Mouse (Mus musculus) forebrain, embryonic 10.5 days (tissue): Measurements from ENCODE around the gene Tprn. TPM values are rescaled to one million over a fixed set of nuclear protein-coding genes. Genes with fewer than 3 reads are reported as not detected.

Source experiments
- DNase-seq: peaks from one replicate; pipeline ENCODE4 v3.0.0-alpha.2; 2017; ENCODE audit warnings: low spot score; ENCODE audit errors: extremely low spot score
- H3K27ac ChIP-seq: fragments of 300-500 bp; sonication (generic); 2 replicates; pipeline ENCODE4 v1.5.1; 2016; ENCODE audit warnings: mild to moderate bottlenecking
- H3K27me3 ChIP-seq: fragments of 300-500 bp; sonication (generic); 2 replicates; pipeline ENCODE4 v1.6.1; 2016; ENCODE audit warnings: mild to moderate bottlenecking; ENCODE audit not compliant: poor library complexity, severe bottlenecking
- H3K36me3 ChIP-seq: fragments of 300-500 bp; sonication (generic); replicated peaks from 2 replicates; pipeline ENCODE4 v1.6.1; 2016; ENCODE audit warnings: mild to moderate bottlenecking, moderate library complexity
- H3K4me1 ChIP-seq: fragments of 300-500 bp; sonication (generic); 2 replicates; pipeline ENCODE4 v1.6.1; 2016
- H3K4me3 ChIP-seq: fragments of 300-500 bp; sonication (generic); 2 replicates; pipeline ENCODE4 v1.5.1; 2016; ENCODE audit warnings: mild to moderate bottlenecking, moderate library complexity
- H3K9me3 ChIP-seq: fragments of 300-500 bp; sonication (generic); 2 replicates; pipeline ENCODE4 v1.6.1; 2016; ENCODE audit warnings: mild to moderate bottlenecking, moderate library complexity
- WGBS: fragments of 180-500 bp; shearing (Covaris S2); methylation state at CpG from one replicate; pipeline ENCODE4 v1.1.7; 2016; 5-methylcytosine and 5-hydroxymethylcytosine counted together
- polyA plus RNA-seq: library from polyadenylated mRNA; unstranded; fragments of >200 nt; fragmentation: Nextera tagmentation; extraction: Ambion mirVana; gene quantifications from 2 replicates; pipeline ENCODE4 v1.2.1, GENCODE M21; 2016

Gene Tprn
- polyA plus RNA-seq, 1 experiment from 2014 or later: 6.5 TPM

DNA sequence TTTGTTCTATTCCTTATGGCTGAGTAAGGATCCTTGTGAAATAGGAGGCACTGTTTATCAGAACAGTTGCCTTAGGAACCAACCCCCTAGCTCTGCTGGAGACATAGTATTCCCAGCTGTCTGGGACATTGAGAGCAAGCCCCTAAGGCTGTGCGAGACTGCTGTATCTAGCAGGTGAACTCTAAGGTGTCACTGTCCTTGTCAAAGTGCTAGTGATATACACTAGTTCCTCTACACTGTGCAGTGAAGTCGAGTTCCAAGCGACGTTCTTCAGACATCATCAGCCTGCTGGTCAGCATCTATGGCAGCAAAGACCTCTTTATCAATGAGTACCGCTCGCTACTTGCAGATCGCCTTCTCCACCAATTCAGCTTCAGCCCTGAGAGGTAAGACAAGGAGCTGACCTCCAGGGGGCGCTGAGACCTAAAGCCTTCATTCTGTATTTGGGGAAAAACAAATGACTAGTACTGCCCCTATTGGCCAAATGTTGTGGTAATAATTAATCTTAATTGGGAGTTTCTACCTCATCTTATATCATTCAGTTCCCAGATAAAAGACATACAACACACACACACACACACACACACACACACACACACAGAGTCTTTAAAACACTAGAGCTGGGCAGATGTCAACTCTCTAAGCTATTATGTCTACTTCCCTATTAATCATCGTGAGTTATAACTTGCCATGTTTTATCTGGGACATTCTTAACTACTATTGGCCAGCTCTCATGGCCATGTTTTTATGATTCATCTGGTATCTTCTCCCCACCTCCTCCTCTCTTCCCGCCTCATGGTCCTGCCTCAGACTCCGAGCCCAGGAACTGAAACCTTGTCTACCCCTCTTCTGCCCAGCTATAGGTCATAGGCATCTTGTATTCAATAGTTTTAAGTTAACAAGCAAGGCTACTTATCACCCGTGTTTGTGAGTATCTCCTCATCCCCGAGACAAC lies 16.8 kb downstream of the Tprn start:
- DNase-seq: peak; percentile 73

DNA sequence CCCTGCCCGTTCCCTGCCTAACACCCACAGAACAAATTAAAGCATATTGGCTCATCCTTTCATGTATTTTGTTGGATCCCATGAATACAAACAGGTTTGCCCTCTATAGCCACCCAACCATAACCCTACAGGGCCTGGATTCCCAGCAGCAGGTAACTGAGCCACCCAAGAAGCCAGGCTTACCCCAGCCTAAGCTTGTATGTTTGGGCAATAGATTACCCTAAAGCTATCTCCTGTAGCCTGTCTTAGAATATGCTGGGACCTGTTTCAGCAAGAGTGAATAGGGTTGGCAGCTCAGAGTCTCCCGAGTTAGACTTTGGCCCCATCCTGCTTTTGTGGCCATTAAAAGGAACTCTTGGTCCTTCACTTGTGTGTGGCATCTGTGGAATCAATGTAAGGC lies 23.1 kb downstream of the Tprn start:
- H3K27me3 ChIP-seq: peaks cover 42% of the 10 kb centered on the region
- H3K9me3 ChIP-seq: no peaks in the 10 kb centered on the region
- no peak overlapping the region for H3K27ac ChIP-seq
- H3K36me3 ChIP-seq: peaks cover 60% of the 10 kb centered on the region
- DNase-seq: no peak
- WGBS: 93% methylated on average over 2 of the region's 2 CpGs
- H3K4me1 ChIP-seq: peaks cover 11% of the 10 kb centered on the region
- H3K4me3 ChIP-seq: no peak overlapping the region

More for the DNA sequence above, 16.8 kb downstream of the Tprn start:
- Histone ChIP-seq H3K27me3 (no peaks in the 10 kb centered on the region), H3K36me3 (peaks cover 99% of the 10 kb centered on the region), H3K9me3 (no peaks in the 10 kb centered on the region), H3K4me1 (peaks cover 3% of the 10 kb centered on the region; the same call in 1 of the 2 replicates), H3K27ac (no peak overlapping the region), H3K4me3 (no peak overlapping the region)
- 60% methylated on average over 13 of the region's 13 CpGs for WGBS

DNA sequence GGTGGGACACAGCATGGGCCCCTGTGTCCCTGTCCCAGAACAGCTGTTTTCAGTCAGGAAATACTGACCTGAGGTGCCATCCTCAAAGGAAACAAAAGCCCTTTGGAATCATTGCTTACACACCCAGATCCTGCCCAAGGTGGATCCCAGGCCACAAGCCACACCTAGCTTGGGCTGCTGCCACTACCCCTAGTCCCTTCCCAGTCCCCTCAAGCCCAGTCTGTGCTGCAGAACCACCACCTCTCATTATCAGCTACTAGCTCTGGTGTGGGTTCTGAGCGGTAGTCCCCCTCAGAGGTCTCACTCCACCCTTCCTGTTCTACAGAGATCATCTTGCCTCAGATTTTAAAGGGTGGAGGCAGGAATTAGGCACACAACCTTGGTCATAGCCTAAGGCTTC lies 23.9 kb downstream of the Tprn start:
- WGBS: 88% methylated on average over 1 of the region's 1 CpGs
- H3K27ac ChIP-seq: no peak overlapping the region
- peaks cover 52% of the 10 kb centered on the region for H3K36me3 ChIP-seq
- H3K9me3 ChIP-seq: no peaks in the 10 kb centered on the region
- H3K4me3 ChIP-seq: no peak overlapping the region
- peaks cover 49% of the 10 kb centered on the region for H3K27me3 ChIP-seq
- DNase-seq: no peak
- H3K4me1 ChIP-seq: peaks cover 18% of the 10 kb centered on the region

DNA sequence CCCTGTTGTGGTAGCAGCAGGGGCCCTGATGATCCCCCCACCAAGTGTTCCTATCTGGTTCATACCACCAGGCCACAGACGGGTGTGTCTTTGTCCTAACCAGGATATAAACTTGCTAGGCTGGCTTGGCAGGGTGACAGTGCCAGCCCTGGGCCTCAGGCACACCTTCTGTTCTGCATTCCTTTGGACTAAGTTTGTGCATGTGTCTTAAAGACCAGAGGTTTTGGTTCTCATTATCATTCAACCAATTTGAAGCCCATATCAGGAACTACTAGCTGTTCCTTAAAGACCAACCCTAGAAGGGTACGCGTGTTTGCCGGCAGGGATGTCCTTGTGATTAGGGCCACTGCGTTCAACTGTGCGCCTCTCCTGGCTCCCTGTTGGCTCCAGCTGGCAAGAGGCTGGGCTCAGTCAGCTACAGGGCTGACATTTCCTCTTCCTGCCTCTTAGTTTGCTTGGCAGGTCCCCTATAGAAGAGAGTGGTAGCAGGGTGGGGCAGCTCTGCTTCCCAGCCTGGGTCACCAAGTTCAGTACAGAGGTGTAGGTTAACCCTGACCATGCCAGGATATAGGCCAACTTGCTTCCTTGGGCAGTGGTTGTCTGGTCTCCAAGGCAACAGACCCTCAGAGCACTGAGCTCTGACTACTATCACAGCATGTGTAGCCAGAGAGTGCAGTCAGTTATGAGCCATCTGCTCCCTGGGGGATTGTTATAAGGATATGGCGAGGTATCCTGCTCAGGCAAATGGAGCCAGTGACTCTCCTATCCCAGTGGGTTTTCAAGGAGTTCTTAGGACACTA lies 24.6 kb downstream of the Tprn start:
- H3K27me3 ChIP-seq: peaks cover 56% of the 10 kb centered on the region
- H3K4me3 ChIP-seq: no peak overlapping the region
- H3K4me1 ChIP-seq: peaks cover 25% of the 10 kb centered on the region
- no peak overlapping the region for H3K27ac ChIP-seq
- DNase-seq: no peak
- H3K9me3 ChIP-seq: no peaks in the 10 kb centered on the region
- WGBS: 66% methylated on average over 7 of the region's 7 CpGs
- H3K36me3 ChIP-seq: peaks cover 45% of the 10 kb centered on the region

DNA sequence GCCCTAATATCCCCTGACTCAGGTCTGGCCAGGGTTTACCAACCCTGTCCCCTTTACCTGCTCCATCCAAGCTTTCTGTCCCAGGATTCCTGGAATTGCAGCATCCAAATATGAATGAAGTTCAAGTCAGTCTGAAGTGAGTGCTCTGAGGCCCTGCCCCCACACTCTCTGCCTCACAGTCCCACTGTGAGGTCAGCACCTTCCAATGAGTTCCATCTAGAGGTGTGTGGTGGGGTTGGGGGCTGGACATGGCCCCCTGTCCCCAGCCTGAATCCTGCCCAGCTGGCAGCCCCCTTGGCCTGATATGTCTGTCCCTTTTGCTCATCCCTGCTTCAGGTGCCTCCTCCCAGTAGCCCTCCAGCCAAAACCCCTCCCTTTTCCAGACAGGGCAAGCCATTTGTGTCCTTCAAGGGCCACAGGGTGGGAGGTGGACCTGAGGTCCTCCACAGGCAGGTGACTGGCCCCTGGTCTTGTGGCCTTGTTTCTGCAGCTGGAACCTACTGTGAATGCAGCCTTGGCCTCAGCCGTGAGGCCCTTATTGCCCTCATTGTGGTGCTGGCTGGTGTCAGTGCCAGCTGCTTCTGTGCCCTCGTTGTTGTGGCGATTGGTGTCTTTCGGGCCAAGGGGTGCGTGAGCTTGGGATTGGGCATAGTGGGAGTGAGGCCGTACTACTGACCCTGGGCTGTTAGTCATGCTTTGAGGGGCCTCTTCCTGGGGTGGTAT lies 25.7 kb downstream of the Tprn start, which contains the start of gene Tmem210:
Gene Tmem210, plus strand, starts transcription at position 219 of the 723 bp plus-strand sequence.
- H3K9me3 ChIP-seq: no peaks in the 10 kb centered on the region

DNA sequence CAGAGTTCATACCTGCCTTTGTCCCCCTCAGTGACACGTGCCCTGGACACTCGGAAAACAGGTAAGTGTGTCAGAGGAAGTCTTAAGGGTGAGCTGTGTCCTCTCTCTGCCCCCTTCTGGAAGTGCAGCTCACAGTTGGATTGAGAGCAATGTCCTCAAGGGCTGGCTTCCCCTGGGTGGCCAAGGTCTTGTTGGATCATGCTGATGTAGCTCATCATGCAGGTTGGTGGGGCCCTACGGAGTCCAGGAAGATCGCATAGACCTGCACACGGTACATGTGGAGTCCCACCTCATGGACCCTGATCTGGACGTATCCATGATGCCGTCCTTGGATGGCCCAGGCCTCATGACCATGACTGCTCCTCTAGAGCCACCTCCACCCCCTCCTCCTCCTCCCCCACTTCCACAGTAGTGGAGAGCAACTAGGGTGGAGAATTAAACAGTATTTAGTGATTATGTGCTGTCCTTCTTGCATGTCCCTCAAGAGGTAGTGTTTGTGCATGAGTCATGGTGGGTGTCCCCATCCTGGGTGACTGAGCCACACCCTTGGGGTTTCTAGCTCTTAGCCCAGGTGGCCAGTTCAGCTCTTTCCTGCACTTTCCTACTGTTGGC lies 26.4 kb downstream of the Tprn start:
- peaks cover 74% of the 10 kb centered on the region for H3K27me3 ChIP-seq
- H3K4me1 ChIP-seq: peaks cover 33% of the 10 kb centered on the region
- WGBS: 84% methylated on average over 7 of the region's 7 CpGs
- DNase-seq: no peak
- H3K4me3 ChIP-seq: no peak overlapping the region
- H3K9me3 ChIP-seq: no peaks in the 10 kb centered on the region
- H3K36me3 ChIP-seq: peaks cover 27% of the 10 kb centered on the region
- no peak overlapping the region for H3K27ac ChIP-seq

More for the DNA sequence above, 25.7 kb downstream of the Tprn start, which contains the start of gene Tmem210:
- DNase-seq: no peak
- 90% methylated on average over 6 of the region's 6 CpGs for whole genome bisulfite sequencing
- H3K27ac ChIP-seq: no peak within 1 kb of the TSS
- peaks cover 35% of the 10 kb centered on the region for H3K36me3 ChIP-seq
- H3K4me3 ChIP-seq: no peak within 1 kb of the TSS
- H3K27me3 ChIP-seq: peaks cover 67% of the 10 kb centered on the region
- peaks cover 33% of the 10 kb centered on the region for H3K4me1 ChIP-seq

DNA sequence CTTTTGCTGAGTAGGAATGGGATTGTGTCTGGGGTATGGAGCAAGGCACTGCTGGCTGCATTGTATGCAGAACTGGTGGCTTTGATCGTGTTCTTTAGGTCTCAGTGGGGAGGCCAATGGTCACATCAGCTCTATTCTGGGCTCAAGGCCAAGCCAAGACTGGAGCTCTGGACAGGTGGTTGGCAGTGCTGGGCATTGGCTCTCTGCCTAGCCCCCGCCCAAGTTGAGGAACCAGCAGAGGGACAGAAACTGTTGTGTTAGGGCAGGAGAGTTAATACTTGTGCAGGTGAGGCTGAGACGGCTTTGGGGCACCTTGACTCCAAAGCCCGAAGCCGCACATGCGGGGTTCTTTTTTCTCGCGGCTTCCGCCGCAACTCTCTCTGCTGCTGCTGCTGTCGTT lies 27.2 kb downstream of the Tprn start, which contains the start of gene Lrrc26:
Gene Lrrc26, plus strand, starts transcription at position 265 of the 400 bp plus-strand sequence.
- peak within 1 kb of the TSS; percentile 25; the same call in 1 of the 2 replicates for H3K4me3 ChIP-seq
- H3K9me3 ChIP-seq: no peaks in the 10 kb centered on the region
- peaks cover 82% of the 10 kb centered on the region for H3K27me3 ChIP-seq
- peaks cover 19% of the 10 kb centered on the region for H3K36me3 ChIP-seq
- no peak within 1 kb of the TSS for H3K27ac ChIP-seq
- DNase-seq: no peak
- peaks cover 33% of the 10 kb centered on the region for H3K4me1 ChIP-seq
- WGBS: 9% methylated on average over 11 of the region's 11 CpGs

DNA sequence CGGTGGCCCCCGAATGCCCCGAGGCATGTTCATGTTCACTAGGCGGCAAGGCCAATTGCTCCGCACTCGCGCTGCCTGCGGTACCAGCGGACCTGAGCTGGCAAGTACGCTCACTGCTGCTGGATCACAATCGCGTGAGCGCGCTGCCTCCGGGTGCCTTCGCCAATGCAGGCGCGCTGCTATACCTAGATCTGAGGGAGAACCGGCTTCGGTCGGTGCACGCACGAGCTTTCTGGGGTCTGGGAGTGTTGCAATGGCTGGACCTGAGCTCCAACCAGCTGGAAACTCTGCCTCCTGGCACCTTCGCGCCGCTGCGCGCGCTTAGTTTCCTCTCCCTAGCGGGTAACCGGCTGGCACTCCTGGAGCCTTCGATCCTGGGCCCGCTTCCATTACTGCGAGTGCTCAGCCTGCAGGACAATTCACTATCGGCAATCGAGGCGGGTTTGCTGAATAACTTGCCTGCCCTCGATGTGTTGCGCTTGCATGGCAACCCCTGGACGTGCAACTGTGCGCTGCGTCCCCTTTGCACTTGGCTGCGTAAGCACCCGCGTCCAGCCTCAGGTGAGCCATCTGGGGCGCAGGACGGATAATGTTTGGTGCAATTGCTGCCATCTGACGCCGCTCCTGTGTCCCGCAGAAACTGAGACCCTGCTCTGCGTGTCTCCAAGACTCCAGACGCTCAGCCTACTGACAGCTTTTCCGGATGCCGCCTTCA lies 27.8 kb downstream of the Tprn start:
- DNase-seq: no peak
- Histone ChIP-seq H3K4me3 (peak overlapping the region; percentile 25; the same call in 1 of the 2 replicates), H3K9me3 (no peaks in the 10 kb centered on the region), H3K27me3 (peaks cover 86% of the 10 kb centered on the region), H3K36me3 (peaks cover 13% of the 10 kb centered on the region), H3K27ac (no peak overlapping the region), H3K4me1 (peaks cover 33% of the 10 kb centered on the region)
- 2% methylated on average over 54 of the region's 54 CpGs for WGBS

DNA sequence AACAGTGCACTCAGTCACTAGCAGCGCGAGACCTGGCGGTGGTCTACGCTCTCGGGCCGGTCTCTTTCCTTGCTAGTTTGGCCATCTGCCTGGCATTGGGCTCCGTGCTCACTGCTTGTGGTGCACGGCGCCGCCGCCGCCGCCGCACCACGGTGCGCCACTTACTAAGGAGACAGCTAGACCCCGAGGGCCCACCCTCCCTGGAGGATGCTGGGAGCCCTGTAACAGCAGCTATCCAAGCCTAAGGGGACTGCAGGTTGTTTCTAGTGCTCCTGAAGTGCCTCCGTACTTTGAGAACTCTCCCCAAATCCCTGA lies 28.4 kb downstream of the Tprn start:
- H3K4me3 ChIP-seq: peak overlapping the region; percentile 25; the same call in 1 of the 2 replicates
- peaks cover 8% of the 10 kb centered on the region for H3K36me3 ChIP-seq

DNA sequence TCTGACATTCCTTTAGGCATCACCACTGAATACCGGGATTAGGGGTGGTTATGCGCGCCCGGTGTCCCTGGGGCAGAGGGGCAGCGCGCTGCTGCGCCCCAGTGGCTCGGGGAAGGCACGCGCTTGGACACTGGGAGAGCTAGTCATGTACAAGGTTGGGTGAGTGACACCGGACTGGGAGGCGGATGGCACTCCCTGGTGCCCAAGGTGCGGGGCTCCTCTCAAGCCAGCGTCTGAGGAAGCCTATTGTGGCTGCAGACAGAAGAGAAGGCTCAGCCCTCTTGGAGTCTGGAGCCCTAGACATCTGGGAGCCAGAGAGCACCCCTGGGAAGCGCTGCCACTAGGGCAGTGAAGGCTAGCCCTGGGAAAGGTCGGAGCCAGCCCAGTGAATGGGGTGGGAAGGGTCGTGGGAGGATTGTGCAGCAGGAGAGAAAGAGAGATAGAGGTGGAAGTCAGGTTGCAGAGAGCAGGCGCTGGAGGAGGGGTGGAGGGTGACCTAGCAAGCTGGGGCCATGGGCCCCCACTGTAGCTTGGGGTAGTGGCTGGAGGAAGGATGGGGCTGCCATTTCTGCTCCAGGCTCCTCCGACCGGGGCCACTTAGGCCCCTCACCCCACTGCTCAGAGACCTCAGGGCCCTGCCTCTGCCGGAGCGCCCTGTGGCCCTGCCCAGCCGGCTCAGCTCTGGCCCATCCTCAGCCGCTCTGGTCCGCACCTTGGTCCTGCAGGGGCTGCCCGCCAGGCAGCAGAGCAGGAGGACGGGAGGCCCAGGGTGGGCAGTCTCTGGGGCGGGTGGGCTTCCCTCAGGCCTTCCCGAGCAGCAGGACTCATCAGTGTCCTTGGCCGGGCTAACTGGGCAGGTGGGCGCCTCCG lies 29.0 kb downstream of the Tprn start:
- peaks cover 96% of the 10 kb centered on the region for H3K27me3 ChIP-seq
- H3K36me3 ChIP-seq: peaks cover 1% of the 10 kb centered on the region
- WGBS: 5% methylated on average over 32 of the region's 32 CpGs
- H3K9me3 ChIP-seq: no peaks in the 10 kb centered on the region
- H3K4me3 ChIP-seq: peak overlapping the region; percentile 42
- no peak overlapping the region for H3K27ac ChIP-seq
- no peak for DNase-seq
- H3K4me1 ChIP-seq: peaks cover 33% of the 10 kb centered on the region

More for the DNA sequence above, 28.4 kb downstream of the Tprn start:
- H3K4me1 ChIP-seq: peaks cover 33% of the 10 kb centered on the region
- H3K9me3 ChIP-seq: no peaks in the 10 kb centered on the region
- WGBS: under 1% methylated on average over 18 of the region's 18 CpGs
- DNase-seq: no peak
- peaks cover 91% of the 10 kb centered on the region for H3K27me3 ChIP-seq
- no peak overlapping the region for H3K27ac ChIP-seq

DNA sequence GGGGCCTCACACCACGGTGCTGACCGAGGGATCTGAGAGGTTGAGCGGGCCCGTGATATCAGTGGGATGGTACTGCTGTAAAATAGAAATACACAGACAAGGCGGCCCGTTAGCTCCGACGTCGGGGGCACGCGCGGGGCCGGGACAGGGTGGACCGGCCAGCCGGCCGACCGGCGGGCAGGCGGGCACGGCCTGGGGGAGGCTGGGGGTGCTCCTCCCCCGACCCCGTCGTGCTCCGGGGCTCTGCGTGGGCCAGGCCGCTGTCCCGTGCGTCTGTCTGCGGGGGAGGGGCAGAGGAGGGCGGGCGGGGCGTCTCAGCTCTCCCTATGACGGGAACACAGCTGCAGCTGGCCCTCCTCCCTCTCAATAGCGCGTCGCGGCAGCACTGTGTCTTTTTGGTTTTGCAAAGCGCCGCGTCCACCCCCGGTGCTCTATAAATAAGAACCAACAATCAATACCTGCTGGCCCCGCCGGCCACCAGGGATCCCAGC lies 29.7 kb downstream of the Tprn start:
- H3K4me1 ChIP-seq: peaks cover 33% of the 10 kb centered on the region
- H3K27ac ChIP-seq: no peak overlapping the region
- no peak for DNase-seq
- no peaks in the 10 kb centered on the region for H3K36me3 ChIP-seq
- H3K27me3 ChIP-seq: peaks cover 96% of the 10 kb centered on the region
- H3K9me3 ChIP-seq: no peaks in the 10 kb centered on the region
- WGBS: 5% methylated on average over 43 of the region's 43 CpGs
- H3K4me3 ChIP-seq: peak overlapping the region; percentile 42
